Mouse (Mus musculus) brain, embryonic 14.5 days (tissue): ENCODE data around the gene Fez2. TPM values are rescaled to one million over a fixed set of nuclear protein-coding genes. Genes with fewer than 3 reads are reported as not detected.
A peak's percentile ranks its signal among the peaks of the same experiment; 100 is the strongest.

Source experiments
- DNase-seq: peaks from one replicate; pipeline ENCODE4 v3.0.0-alpha.2; 2011; ENCODE audit warnings: low read depth
- CTCF ChIP-seq: fragments of 200-500 bp; IDR thresholded peaks from 2 replicates; pipeline ENCODE4 v1.5.1; 2012; ENCODE audit warnings: inconsistent platforms, mild to moderate bottlenecking, moderate library complexity, borderline replicate concordance; ENCODE audit not compliant: insufficient read depth, insufficient read length; ENCODE audit errors: extremely low read depth
- POLR2A ChIP-seq: fragments of 200-500 bp; IDR thresholded peaks from 2 replicates; pipeline ENCODE4 v1.6.1; 2012; ENCODE audit warnings: mild to moderate bottlenecking, inconsistent platforms, borderline replicate concordance; ENCODE audit not compliant: poor library complexity, insufficient read depth, insufficient read length, severe bottlenecking; ENCODE audit errors: extremely low read depth
- polyA plus RNA-seq: library from polyadenylated mRNA; depleted of rRNA; stranded (reverse); fragments of >200 nt; gene quantifications from 2 replicates; pipeline ENCODE4 v1.2.3, GENCODE M21; 2012

Fez2 gene
- polyA plus RNA-seq, 1 experiment, result 35.2 TPM

GRCm38 (mm10) chr17:78388101-78388847 lies 29.7 kb downstream of the Fez2 start:
- TF ChIP-seq POLR2A, result no peak
- no peak for TF ChIP-seq CTCF

DNA sequence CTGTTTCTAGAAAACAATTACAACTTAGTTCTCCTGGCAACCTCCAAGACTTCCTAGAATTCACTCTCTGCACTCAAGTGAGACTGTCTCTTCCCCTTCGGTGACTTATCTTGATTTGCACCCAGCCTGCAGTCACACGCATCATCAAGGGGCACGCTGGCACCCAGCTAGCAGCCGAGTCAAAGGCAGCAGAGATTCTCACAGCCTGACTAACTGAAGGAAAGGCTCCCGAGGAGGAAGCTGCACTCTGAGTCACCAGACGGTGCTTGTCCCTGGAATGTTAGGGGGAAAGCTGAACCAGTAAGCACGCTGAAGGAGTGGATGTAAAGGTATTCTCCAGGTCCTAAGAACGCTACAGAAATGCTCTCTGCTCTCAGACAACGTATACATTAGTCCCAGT lies 30.3 kb downstream of the Fez2 start:
- no peak for DNase-seq
- TF ChIP-seq POLR2A, result no peak
- no peak for TF ChIP-seq CTCF

More at GRCm38 (mm10) chr17:78388101-78388847, 29.7 kb downstream of the Fez2 start:
- no peak for DNase-seq

GRCm38 (mm10) chr17:78382321-78382720 lies 35.6 kb downstream of the Fez2 start:
- DNase-seq, result no peak

GRCm38 (mm10) chr17:78379730-78380245 lies 38.2 kb downstream of the Fez2 start:
- DNase-seq, result no peak
- no peak for TF ChIP-seq POLR2A
- TF ChIP-seq CTCF, result no peak

More at GRCm38 (mm10) chr17:78382321-78382720, 35.6 kb downstream of the Fez2 start:
- TF ChIP-seq CTCF (no peak), POLR2A (no peak)

DNA sequence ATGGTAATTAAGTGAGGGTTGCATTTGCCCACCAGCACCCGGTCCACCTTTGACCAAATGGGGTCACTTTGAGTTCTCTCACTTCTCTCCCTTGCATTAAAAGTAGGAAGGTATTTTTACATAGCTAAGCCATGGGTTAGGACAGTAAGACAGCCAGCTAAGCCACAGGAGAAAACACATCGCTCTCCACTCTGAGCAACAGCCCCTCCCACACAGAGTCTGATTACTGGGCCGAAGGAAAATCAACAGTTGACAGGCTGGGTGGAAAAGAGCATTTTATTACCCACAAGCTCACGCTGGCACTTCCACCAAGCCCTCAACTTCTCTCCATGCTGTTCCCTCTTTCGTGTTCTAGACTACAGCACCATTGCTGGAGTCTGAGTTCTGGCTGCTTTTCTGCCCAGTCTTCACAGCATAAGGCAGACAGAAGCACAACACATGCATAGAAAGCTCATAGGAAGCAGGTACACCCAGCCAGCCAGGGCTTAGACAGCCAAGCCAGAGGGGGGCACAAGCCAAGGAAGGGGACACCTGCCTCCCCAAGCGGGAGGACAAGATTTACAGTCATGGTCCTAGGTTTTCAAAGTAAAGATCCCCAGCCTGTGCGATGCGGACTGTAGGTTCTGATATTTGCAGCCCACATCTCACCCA lies 38.7 kb downstream of the Fez2 start:
- DNase-seq, result no peak
- no peak for TF ChIP-seq POLR2A
- no peak for TF ChIP-seq CTCF

- TF ChIP-seq CTCF (no peak), POLR2A (no peak)
- no peak for DNase-seq
Measured at GRCm38 (mm10) chr17:78376587-78376986, 41.4 kb downstream of the Fez2 start.

GRCm38 (mm10) chr17:78374756-78375155 lies 43.2 kb downstream of the Fez2 start:
- TF ChIP-seq CTCF, result no peak
- no peak for TF ChIP-seq POLR2A

DNA sequence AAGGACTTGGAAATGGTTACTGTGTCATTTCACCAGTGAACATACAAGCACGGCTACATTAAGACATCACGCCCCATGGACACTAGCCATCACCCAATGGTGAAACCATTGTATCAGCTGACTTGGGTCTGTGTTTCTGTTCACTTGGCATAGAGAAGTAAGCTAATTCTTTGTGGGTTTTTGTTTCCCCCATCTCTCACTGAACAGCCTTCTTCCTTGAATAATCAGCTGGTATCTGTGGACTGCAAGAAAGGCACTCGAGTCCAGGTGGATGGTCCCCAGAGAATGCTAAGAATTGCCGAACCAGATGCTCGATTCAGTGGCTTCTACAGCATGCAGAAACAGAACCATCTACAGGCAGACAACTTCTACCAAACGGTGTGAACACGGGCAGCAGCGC lies 44.1 kb downstream of the Fez2 start:
- TF ChIP-seq CTCF, result no peak
- TF ChIP-seq POLR2A, result no peak
- no peak for DNase-seq

More at GRCm38 (mm10) chr17:78374756-78375155, 43.2 kb downstream of the Fez2 start:
- no peak for DNase-seq

- TF ChIP-seq CTCF (no peak), POLR2A (no peak)
- DNase-seq, result no peak
Measured at GRCm38 (mm10) chr17:78373174-78373573, 44.8 kb downstream of the Fez2 start.

DNA sequence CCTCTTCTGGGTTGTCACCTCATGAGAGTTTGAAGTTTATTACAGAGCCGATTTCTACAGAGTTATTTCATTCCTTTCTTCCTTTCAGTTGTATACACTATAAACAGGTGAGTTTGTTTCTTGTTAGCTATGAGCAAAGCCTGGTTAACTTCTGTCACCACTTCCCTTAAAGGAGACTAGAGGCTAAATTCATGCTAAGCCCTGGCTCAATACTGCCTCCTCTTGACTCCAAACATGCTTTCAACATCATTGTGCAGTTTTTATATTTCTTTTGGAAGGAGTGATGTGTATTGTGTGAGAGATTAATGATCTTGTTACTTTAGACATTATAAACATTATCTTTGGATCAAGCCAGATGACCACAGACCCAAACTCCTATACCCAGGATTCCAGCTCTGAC lies 47.5 kb downstream of the Fez2 start:
- TF ChIP-seq POLR2A (no peak), CTCF (no peak)
- DNase-seq, result no peak

- DNase-seq, result peak; percentile 55
- TF ChIP-seq CTCF (no peak), POLR2A (no peak)
Measured at GRCm38 (mm10) chr17:78368481-78368880, 49.5 kb downstream of the Fez2 start.
